Mouse (Mus musculus): ENCODE results near the gene Nipbl. TPM values are rescaled to one million over a fixed set of nuclear protein-coding genes. Genes with fewer than 3 reads are reported as not detected.
"Not testable (repeated sequence)": the region's sequence is repeated elsewhere in the genome, so short reads cannot be mapped to it uniquely, and the experiment has no call there.

The Nipbl gene
- total RNA-seq (2021), result 10 to 100 TPM; 23.6 to 24.6 TPM
- long read RNA-seq, experiment 1, partial matches to known transcripts, result 0 of 3 reads
- long read RNA-seq, experiment 1, other reads (novel, unspliced or antisense), result 3 of 3 reads
- long read RNA-seq, experiment 2, partial matches to known transcripts, result 6 of 7 reads
- long read RNA-seq, experiment 2, other reads (novel, unspliced or antisense), result 1 of 7 reads

DNA sequence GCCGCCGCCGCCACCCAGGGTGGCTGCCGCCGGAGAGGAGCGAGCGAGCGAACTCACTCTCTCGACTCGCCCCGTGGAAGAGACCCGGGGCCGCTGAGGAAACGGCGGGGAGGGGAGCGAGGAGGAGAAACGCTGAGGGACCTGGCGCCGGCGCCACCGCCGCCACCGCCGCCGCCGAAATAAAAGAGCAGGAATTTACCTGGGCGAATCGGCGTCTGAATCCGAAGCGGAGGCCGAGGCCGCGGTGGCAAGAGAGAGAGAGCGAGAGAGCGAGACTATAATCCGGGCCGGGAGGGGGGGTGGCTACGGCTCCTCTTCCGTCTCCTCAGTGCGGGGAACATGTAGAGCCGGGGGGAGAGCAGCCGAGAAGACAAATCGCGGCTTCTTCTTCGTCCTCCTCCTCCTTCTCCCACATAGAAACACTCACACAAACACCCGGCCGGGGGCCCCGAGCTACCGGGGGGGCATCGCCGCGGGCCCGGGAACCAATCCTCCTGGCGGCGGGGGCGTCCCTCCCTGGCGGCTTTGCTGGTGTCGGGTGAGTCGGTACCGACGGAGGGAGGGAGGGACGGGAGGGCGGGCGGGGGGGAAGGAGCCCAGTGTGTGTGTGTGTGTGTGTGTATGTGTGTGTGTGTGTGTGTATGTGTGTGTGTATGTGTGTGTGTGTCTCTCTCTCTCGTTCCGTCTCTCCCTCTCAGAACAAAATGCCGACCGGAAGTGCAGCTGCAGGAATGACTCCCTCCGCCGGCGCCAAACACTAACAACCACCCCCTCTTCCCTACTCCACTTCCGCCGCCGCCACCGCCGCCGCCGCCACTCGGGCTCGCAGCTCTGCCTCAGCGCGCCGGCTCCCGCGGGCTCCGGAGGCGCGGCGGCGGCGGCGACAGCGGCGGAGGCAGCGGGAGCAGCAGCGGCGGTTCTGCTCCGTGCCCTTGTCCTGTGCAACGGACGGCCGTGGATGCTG is at the start of gene Nipbl:
TSS of gene Nipbl (minus strand) at position 538 of the 964 bp plus-strand sequence.
- TF ChIP-seq CTCF (IDR thresholded peaks at IDR 0.05), result no peak; the same call in 1 of the 2 replicates
- intact Hi-C loops (cut with DNase I), result no loop called here
- H3K4me3 ChIP-seq, result peak within 1 kb of the TSS; percentile 98
- H3K27ac ChIP-seq, result peak within 1 kb of the TSS; percentile 99
- peak; percentile 95 for DNase-seq

DNA sequence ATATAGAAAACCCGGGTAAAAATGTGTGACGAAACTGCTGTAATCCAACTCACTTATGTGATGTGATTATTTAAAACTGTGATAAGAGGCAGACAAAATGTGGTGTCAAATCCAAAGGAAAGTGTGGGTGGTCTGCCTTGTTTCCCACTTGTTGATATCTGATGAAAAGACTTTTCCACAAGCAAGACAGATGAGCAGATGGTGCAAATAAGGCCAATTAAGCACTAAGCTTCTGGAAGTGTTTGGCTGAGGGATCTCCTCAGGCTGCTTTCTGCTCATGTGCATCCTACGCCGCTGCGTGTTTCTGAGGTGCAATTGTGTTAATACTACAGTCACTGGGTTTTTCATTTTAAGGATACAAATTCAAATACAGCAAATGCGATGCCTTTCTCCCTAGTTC is 41.0 kb upstream of the Nipbl start:
- intact Hi-C loops (cut with DNase I), result no loop called here
- no peak for TF ChIP-seq CTCF (IDR thresholded peaks at IDR 0.05)
- no peak for DNase-seq

DNA sequence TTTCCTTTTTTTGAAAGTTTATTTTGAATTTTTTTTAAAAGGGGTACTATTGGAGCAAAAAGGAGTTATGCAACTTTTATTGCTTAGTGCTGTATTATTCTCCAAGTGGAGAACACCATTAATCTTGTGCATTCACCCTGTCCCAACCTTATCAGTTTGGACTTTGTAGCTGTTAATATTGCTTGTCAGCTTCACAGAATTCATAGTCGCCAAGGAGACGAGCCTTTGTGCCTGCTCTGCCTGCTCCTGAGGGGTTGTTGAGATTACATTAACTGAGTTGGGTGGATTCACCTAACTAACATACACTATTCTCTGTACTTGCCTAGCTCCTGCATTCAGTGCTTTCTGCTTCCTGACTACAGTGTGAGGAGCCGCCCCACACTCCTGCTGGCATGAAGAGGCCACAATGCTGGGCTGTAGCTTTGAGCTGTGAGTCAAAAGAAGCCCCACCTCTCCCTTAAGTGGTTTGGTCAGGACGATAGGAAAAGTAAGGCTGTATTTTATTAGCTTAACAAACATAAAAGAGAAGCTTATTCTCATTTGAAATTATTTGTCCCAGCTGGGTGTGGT is 24.8 kb upstream of the Nipbl start:
- Histone ChIP-seq H3K4me3 (no peak overlapping the region), H3K27ac (no peak overlapping the region)
- DNase-seq, result no peak
- no peak for TF ChIP-seq CTCF (IDR thresholded peaks at IDR 0.05)
- intact Hi-C loops (cut with DNase I), result no loop called here

More for the DNA sequence above, 41.0 kb upstream of the Nipbl start:
- Histone ChIP-seq H3K4me3 (no peak overlapping the region), H3K27ac (no peak overlapping the region)

DNA sequence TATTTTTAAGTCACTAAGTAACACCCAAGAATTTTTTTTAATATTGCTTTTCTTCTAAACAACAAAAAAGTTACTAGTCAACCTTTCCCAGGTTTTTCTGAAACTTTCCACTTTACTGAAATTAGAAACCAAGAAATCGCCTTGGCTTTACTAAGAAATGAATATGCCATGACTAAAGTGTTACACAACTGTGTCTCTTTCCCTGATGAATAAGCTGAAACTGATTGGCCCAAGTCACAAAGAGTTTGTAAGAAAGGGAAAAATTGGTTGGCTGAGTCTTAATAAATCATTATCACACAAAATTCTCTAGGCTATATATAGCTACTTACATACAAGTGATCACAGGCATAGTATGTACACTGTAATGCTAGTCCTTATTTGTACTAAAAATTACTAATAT is 19.3 kb upstream of the Nipbl start:
- no peak for TF ChIP-seq CTCF (IDR thresholded peaks at IDR 0.05)
- intact Hi-C loops (cut with DNase I), result no loop called here
- DNase-seq, result no peak

DNA sequence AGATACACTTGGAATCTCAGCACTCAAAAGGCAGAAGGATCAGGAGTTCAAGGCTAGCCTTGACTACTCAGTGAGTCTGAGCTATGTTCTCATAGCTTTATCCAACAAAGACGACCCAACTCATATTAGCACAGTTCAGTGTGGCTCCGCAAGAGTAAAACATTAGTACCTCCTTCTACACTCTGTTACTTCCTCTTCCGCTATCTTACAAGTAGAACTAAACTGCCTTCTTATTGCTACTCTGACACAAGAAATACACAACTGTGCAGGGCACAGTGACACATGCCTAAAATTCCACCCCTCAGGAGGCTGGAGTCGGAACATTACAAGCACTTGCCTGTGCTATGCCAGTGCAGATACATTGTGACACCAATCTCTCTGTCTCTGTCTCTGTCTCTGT is 18.5 kb upstream of the Nipbl start:
- H3K27ac ChIP-seq, result no peak overlapping the region
- no peak for DNase-seq
- intact Hi-C loops (cut with DNase I), result no loop called here
- no peak overlapping the region for H3K4me3 ChIP-seq
- TF ChIP-seq CTCF (IDR thresholded peaks at IDR 0.05), result no peak

More for the DNA sequence above, 19.3 kb upstream of the Nipbl start:
- no peak overlapping the region for H3K27ac ChIP-seq
- H3K4me3 ChIP-seq, result no peak overlapping the region

DNA sequence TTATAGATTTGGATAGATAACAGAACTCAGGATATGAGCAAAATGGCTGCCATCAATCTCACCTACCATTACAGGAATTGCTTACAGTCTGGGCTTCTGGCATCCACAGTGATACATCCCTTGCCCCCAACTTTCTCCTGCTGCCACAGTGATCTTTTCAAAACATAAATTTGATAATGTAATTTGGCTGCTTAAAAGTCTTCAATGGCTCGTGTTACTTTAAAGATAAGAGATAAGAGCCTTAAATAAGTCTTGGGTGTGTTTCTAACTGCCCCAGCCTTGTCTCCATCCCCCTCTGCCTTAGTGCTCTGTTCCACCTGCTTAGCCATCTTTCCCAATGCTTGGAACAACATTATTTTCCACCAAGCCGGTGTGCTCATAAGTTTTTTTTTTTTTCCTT is 16.6 kb upstream of the Nipbl start:
- Histone ChIP-seq H3K27ac (no peak overlapping the region), H3K4me3 (no peak overlapping the region)
- no peak for TF ChIP-seq CTCF (IDR thresholded peaks at IDR 0.05)
- intact Hi-C loops (cut with DNase I), result no loop called here
- DNase-seq, result no peak

DNA sequence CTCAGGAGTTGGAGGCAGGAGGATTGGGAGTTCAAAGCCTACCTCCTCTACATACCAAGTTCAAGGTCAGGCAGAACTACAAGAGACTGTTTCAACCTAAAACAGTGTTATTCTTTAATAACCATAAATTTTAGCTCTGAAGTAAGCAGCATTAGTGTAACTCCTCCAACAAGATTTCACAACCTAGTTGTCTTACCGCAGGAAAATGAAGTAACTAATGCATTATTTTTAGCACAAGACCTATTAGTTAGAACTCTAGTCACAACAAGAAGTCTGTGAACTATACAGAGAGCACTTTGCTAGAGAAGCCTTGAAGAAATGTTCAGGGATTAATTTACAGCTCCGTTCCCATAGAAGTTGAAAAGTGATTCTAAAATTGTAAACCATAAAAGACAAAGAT is 15.7 kb upstream of the Nipbl start:
- no peak for DNase-seq
- no peak for TF ChIP-seq CTCF (IDR thresholded peaks at IDR 0.05)
- H3K27ac ChIP-seq, result no peak overlapping the region
- no peak overlapping the region for H3K4me3 ChIP-seq
- intact Hi-C loops (cut with DNase I), result no loop called here

DNA sequence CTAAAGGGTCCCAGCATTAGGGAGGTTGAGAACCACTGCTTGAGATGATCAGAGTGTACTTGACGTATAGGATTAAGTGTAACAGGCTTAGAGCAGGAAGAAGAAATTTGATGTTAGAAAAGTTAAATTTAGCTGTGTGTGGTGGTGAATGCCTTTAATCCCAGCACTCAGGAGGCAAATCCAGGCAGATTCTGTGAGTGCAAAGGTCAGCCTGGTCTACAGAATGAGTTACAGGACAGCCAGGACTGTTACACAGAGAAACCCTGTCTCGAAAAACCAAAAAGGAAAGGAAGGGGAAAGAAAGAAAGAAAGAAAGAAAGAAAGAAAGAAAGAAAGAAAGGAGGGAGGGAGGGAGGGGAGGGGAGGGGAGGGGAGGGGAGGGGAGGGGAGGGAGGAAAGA is 12.0 kb upstream of the Nipbl start:
- H3K4me3 ChIP-seq; DNase-seq; intact Hi-C loops (cut with DNase I); H3K27ac ChIP-seq: not testable (repeated sequence)

DNA sequence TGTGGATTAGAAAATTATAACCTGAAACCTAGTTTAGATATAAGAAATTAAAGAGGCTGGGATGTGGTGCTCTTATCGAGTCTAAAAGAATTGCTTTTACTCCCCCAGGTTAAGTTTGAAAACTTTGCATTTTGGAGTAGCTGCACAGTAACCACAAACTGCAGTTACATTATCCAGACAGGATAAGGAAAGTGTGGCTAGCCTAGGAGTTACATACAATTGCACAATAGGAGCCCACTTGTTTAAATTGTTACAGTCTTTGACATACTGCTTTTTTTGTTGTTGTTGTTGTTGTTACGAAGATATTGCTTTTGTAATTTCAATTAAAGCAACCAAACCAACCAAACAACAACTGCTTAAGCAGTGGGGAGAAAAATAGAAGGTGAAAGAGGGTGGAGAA is 11.2 kb upstream of the Nipbl start:
- Histone ChIP-seq H3K27ac (no peak overlapping the region), H3K4me3 (no peak overlapping the region)
- TF ChIP-seq CTCF (IDR thresholded peaks at IDR 0.05), result no peak
- intact Hi-C loops (cut with DNase I), result no loop called here
- no peak for DNase-seq

DNA sequence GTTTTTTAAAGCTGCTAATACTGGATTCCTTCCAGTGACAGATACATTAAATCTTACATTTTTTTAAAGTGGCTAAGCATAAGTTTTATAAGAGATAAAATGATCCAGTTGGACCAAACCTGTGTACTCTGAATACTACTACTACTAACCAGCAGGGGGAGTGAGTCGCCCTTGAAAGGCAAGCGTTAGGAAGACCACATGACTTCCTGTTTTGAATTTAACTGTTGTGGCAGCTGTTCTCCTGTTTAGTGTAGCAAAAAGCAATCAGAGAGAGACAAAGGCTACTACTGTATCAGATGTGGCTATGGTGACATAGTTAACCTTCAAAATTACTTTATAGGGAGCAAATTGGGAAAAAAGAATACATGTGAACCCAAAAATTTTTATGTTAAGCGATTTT is 6.8 kb upstream of the Nipbl start:
- DNase-seq, result no peak
- peak overlapping the region; percentile 50 for H3K27ac ChIP-seq
- peak; percentile 78 for TF ChIP-seq CTCF (IDR thresholded peaks at IDR 0.05)
- intact Hi-C loops (cut with DNase I), result loop anchor here (2.0 to 5.0 kb wide), 2 partner anchors 116 to 140 kb away; no protein-coding TSS in a partner anchor
- no peak overlapping the region for H3K4me3 ChIP-seq

DNA sequence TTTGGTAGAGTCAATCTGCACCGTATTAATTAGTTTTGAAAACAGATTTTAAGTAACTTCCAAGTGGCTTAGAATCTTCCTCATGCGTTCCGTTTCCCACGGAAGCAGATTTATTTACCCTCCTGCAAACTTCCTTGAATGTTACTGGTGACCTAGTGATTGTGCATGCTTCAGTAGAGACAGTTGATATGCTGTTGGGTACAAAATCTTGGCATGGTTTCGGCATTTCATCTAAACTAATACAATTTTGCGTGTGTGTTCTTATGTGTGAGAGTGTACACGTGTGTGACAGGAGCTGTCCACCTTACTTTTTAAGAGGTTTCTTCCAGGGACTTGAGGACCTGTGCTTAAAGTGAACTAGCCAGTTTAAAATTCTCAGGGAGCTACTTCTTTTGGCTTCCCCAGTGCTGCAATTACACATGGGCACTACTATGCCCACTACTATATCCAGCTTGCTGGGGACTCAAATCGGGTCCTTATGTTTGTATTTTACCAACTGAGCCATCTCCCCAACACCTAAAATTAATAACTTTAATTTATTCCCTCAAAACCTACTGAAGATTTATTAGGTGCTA is 3.0 kb upstream of the Nipbl start:
- Histone ChIP-seq H3K4me3 (peak overlapping the region; percentile 98), H3K27ac (peak overlapping the region; percentile 99)
- DNase-seq, result no peak
- TF ChIP-seq CTCF (IDR thresholded peaks at IDR 0.05), result no peak
- intact Hi-C loops (cut with DNase I), result loop anchor here (2.0 kb wide), 1 partner anchor 68 kb away; no protein-coding TSS in a partner anchor

DNA sequence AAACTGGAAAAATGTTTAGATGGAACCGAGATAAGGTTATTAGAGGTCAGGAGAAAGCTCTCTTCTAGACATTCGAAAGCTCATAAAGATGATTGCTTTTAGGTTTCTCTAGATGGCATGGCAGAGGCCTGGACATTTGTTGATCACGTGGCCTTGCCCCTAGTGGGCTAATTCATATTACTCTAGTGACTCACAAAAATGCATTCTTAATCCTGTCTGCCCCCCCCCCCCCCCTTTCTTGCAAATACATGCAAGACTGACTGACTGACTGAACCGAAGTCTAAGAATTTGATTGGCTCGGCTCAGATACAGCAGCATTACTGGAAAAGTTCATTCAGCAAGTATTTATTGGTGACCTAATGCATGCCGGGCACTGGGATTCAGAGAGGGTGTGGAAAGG is 2.2 kb upstream of the Nipbl start:
- intact Hi-C loops (cut with DNase I), result loop anchor here (2.0 kb wide), 1 partner anchor 68 kb away; no protein-coding TSS in a partner anchor
- no peak for DNase-seq
- H3K4me3 ChIP-seq, result peak overlapping the region; percentile 98
- H3K27ac ChIP-seq, result peak overlapping the region; percentile 99
- TF ChIP-seq CTCF (IDR thresholded peaks at IDR 0.05), result peak; percentile 40

Measured in gastrocnemius, adult 2 months (tissue).